Mouse (Mus musculus): ENCODE results near the gene Gm20388. TPM values are rescaled to one million over a fixed set of nuclear protein-coding genes. Genes with fewer than 3 reads are reported as not detected.

Gene Gm20388
- total and polyA plus RNA-seq, 3 experiments: 0.02 to 0.05 TPM; not detected in 1

GRCm38 (mm10) chr8:120877005-120877404 is 966.4 kb downstream of the Gm20388 start:
- Histone ChIP-seq H3K4me3 (ENCODE audit: low read depth, low read length) (no peak overlapping the region), H3K4me1 (ENCODE audit: insufficient read depth, low read depth, low read length) (no peaks in the 10 kb centered on the region), H3K27me3 (ENCODE audit: insufficient read depth, low read length) (no peaks in the 10 kb centered on the region), H3K36me3 (replicated peaks) (no peaks in the 10 kb centered on the region), H3K9me3 (replicated peaks) (peaks cover 94% of the 10 kb centered on the region)
- no peak for ATAC-seq (ENCODE audit: extremely low read depth, insufficient number of reproducible peaks, low FRiP score, poor library complexity, severe bottlenecking)
- no peak for DNase-seq (ENCODE audit: low spot score)
- TF ChIP-seq TAL1 (conservative IDR thresholded peaks at IDR 0.05; ENCODE audit: low read depth, low read length): no peak

- no peak for TF ChIP-seq GATA1 (IDR thresholded peaks at IDR 0.05; ENCODE audit: borderline replicate concordance, low read length)
- no peak for TF ChIP-seq POLR2AphosphoS5 (IDR thresholded peaks at IDR 0.05; ENCODE audit: insufficient replicate concordance, low read depth, low read length)
- TF ChIP-seq GATA2 (IDR thresholded peaks at IDR 0.05; ENCODE audit: borderline replicate concordance, low read depth, low read length): no peak
- no peak for TF ChIP-seq TAL1 (conservative IDR thresholded peaks at IDR 0.05; ENCODE audit: low read depth, low read length)
- TF ChIP-seq CTCF (IDR thresholded peaks at IDR 0.05; ENCODE audit: low read depth, low read length): no peak
- Histone ChIP-seq H3K4me1 (ENCODE audit: insufficient read depth, low read depth, low read length) (no peaks in the 10 kb centered on the region), H3K36me3 (replicated peaks) (no peaks in the 10 kb centered on the region), H3K4me3 (ENCODE audit: low read depth, low read length) (no peak overlapping the region), H3K9me3 (replicated peaks) (peaks cover 86% of the 10 kb centered on the region), H3K27me3 (ENCODE audit: insufficient read depth, low read length) (no peaks in the 10 kb centered on the region)
- no peak for DNase-seq (ENCODE audit: low spot score)
- no peak for ATAC-seq (ENCODE audit: extremely low read depth, insufficient number of reproducible peaks, low FRiP score, poor library complexity, severe bottlenecking)
These were observed 969.3 kb downstream of the Gm20388 start for GRCm38 (mm10) chr8:120879928-120880327.

- Histone ChIP-seq H3K4me3 (ENCODE audit: low read depth, low read length) (no peak overlapping the region), H3K27me3 (ENCODE audit: insufficient read depth, low read length) (no peaks in the 10 kb centered on the region), H3K9me3 (replicated peaks) (peaks cover 75% of the 10 kb centered on the region), H3K36me3 (replicated peaks) (no peaks in the 10 kb centered on the region), H3K4me1 (ENCODE audit: insufficient read depth, low read depth, low read length) (no peaks in the 10 kb centered on the region)
- ATAC-seq (ENCODE audit: extremely low read depth, insufficient number of reproducible peaks, low FRiP score, poor library complexity, severe bottlenecking) (no peak), DNase-seq (ENCODE audit: low spot score) (no peak)
- TF ChIP-seq TAL1 (conservative IDR thresholded peaks at IDR 0.05; ENCODE audit: low read depth, low read length): no peak
- TF ChIP-seq CTCF (IDR thresholded peaks at IDR 0.05; ENCODE audit: low read depth, low read length): no peak
- no peak for TF ChIP-seq GATA1 (IDR thresholded peaks at IDR 0.05; ENCODE audit: borderline replicate concordance, low read length)
- TF ChIP-seq GATA2 (IDR thresholded peaks at IDR 0.05; ENCODE audit: borderline replicate concordance, low read depth, low read length): no peak
- no peak for TF ChIP-seq POLR2AphosphoS5 (IDR thresholded peaks at IDR 0.05; ENCODE audit: insufficient replicate concordance, low read depth, low read length)
These were observed 971.0 kb downstream of the Gm20388 start for GRCm38 (mm10) chr8:120881634-120882033.

- no peak for TF ChIP-seq GATA1 (IDR thresholded peaks at IDR 0.05; ENCODE audit: borderline replicate concordance, low read length)
- no peak for TF ChIP-seq GATA2 (IDR thresholded peaks at IDR 0.05; ENCODE audit: borderline replicate concordance, low read depth, low read length)
- no peak for TF ChIP-seq CTCF (IDR thresholded peaks at IDR 0.05; ENCODE audit: low read depth, low read length)
- no peak for TF ChIP-seq POLR2AphosphoS5 (IDR thresholded peaks at IDR 0.05; ENCODE audit: insufficient replicate concordance, low read depth, low read length)
- TF ChIP-seq TAL1 (conservative IDR thresholded peaks at IDR 0.05; ENCODE audit: low read depth, low read length): no peak
- H3K9me3 ChIP-seq (replicated peaks): peaks cover 75% of the 10 kb centered on the region
- no peaks in the 10 kb centered on the region for H3K36me3 ChIP-seq (replicated peaks)
- no peak for ATAC-seq (ENCODE audit: extremely low read depth, insufficient number of reproducible peaks, low FRiP score, poor library complexity, severe bottlenecking)
- H3K27me3 ChIP-seq (ENCODE audit: insufficient read depth, low read length): no peaks in the 10 kb centered on the region
- DNase-seq (ENCODE audit: low spot score): no peak
- H3K4me1 ChIP-seq (ENCODE audit: insufficient read depth, low read depth, low read length): no peaks in the 10 kb centered on the region
- no peak overlapping the region for H3K4me3 ChIP-seq (ENCODE audit: low read depth, low read length)
These were observed 972.0 kb downstream of the Gm20388 start for GRCm38 (mm10) chr8:120882657-120883056.

GRCm38 (mm10) chr8:120883369-120883768 is 972.7 kb downstream of the Gm20388 start:
- Histone ChIP-seq H3K4me3 (ENCODE audit: low read depth, low read length) (no peak overlapping the region), H3K36me3 (replicated peaks) (no peaks in the 10 kb centered on the region), H3K27me3 (ENCODE audit: insufficient read depth, low read length) (no peaks in the 10 kb centered on the region), H3K9me3 (replicated peaks) (peaks cover 75% of the 10 kb centered on the region), H3K4me1 (ENCODE audit: insufficient read depth, low read depth, low read length) (no peaks in the 10 kb centered on the region)
- no peak for DNase-seq (ENCODE audit: low spot score)
- TF ChIP-seq GATA1 (IDR thresholded peaks at IDR 0.05; ENCODE audit: borderline replicate concordance, low read length) (no peak), TAL1 (conservative IDR thresholded peaks at IDR 0.05; ENCODE audit: low read depth, low read length) (no peak), POLR2AphosphoS5 (IDR thresholded peaks at IDR 0.05; ENCODE audit: insufficient replicate concordance, low read depth, low read length) (no peak), GATA2 (IDR thresholded peaks at IDR 0.05; ENCODE audit: borderline replicate concordance, low read depth, low read length) (no peak), CTCF (IDR thresholded peaks at IDR 0.05; ENCODE audit: low read depth, low read length) (no peak)
- ATAC-seq (ENCODE audit: extremely low read depth, insufficient number of reproducible peaks, low FRiP score, poor library complexity, severe bottlenecking): no peak

GRCm38 (mm10) chr8:120883853-120884252 is 973.2 kb downstream of the Gm20388 start:
- no peak for DNase-seq (ENCODE audit: low spot score)
- TF ChIP-seq POLR2AphosphoS5 (IDR thresholded peaks at IDR 0.05; ENCODE audit: insufficient replicate concordance, low read depth, low read length): no peak
- TF ChIP-seq GATA1 (IDR thresholded peaks at IDR 0.05; ENCODE audit: borderline replicate concordance, low read length): no peak
- no peak for TF ChIP-seq GATA2 (IDR thresholded peaks at IDR 0.05; ENCODE audit: borderline replicate concordance, low read depth, low read length)
- no peak for TF ChIP-seq CTCF (IDR thresholded peaks at IDR 0.05; ENCODE audit: low read depth, low read length)
- TF ChIP-seq TAL1 (conservative IDR thresholded peaks at IDR 0.05; ENCODE audit: low read depth, low read length): no peak
- Histone ChIP-seq H3K4me3 (ENCODE audit: low read depth, low read length) (no peak overlapping the region), H3K36me3 (replicated peaks) (no peaks in the 10 kb centered on the region), H3K27me3 (ENCODE audit: insufficient read depth, low read length) (no peaks in the 10 kb centered on the region), H3K9me3 (replicated peaks) (peaks cover 75% of the 10 kb centered on the region), H3K4me1 (ENCODE audit: insufficient read depth, low read depth, low read length) (no peaks in the 10 kb centered on the region)
- no peak for ATAC-seq (ENCODE audit: extremely low read depth, insufficient number of reproducible peaks, low FRiP score, poor library complexity, severe bottlenecking)

- no peak for TF ChIP-seq TAL1 (conservative IDR thresholded peaks at IDR 0.05; ENCODE audit: low read depth, low read length)
- no peak for TF ChIP-seq GATA2 (IDR thresholded peaks at IDR 0.05; ENCODE audit: borderline replicate concordance, low read depth, low read length)
- TF ChIP-seq GATA1 (IDR thresholded peaks at IDR 0.05; ENCODE audit: borderline replicate concordance, low read length): no peak
- TF ChIP-seq CTCF (IDR thresholded peaks at IDR 0.05; ENCODE audit: low read depth, low read length): no peak
- TF ChIP-seq POLR2AphosphoS5 (IDR thresholded peaks at IDR 0.05; ENCODE audit: insufficient replicate concordance, low read depth, low read length): no peak
- no peaks in the 10 kb centered on the region for H3K4me1 ChIP-seq (ENCODE audit: insufficient read depth, low read depth, low read length)
- no peak overlapping the region for H3K4me3 ChIP-seq (ENCODE audit: low read depth, low read length)
- peaks cover 77% of the 10 kb centered on the region for H3K9me3 ChIP-seq (replicated peaks)
- ATAC-seq (ENCODE audit: extremely low read depth, insufficient number of reproducible peaks, low FRiP score, poor library complexity, severe bottlenecking) (no peak), DNase-seq (ENCODE audit: low spot score) (no peak)
- no peaks in the 10 kb centered on the region for H3K27me3 ChIP-seq (ENCODE audit: insufficient read depth, low read length)
- no peaks in the 10 kb centered on the region for H3K36me3 ChIP-seq (replicated peaks)
These were observed 974.2 kb downstream of the Gm20388 start for GRCm38 (mm10) chr8:120884881-120885280.

Data from G1E (cell line).